Mouse (Mus musculus) gastrocnemius, postnatal 10 days (tissue): ENCODE data around the gene Adrm1. TPM values are rescaled to one million over a fixed set of nuclear protein-coding genes. Genes with fewer than 3 reads are reported as not detected.

Experiments used
- DNase-seq: peaks from one replicate; pipeline ENCODE4 v3.0.0; 2021; ENCODE audit warnings: mixed read lengths
- microRNA-seq, 2 experiments: library from miRNA; unstranded; fragments of <30 nt; microRNA quantifications; one replicate each; pipeline ENCODE4 v1.2.0; 2021
- total RNA-seq, 2 experiments: library from RNA; stranded (reverse); gene quantifications; 2 replicates each; pipeline ENCODE4 v1.2.3; 2021

Gene Adrm1
- total RNA-seq, 2 experiments from 2014 or later = 97.8 to 108 TPM

DNA sequence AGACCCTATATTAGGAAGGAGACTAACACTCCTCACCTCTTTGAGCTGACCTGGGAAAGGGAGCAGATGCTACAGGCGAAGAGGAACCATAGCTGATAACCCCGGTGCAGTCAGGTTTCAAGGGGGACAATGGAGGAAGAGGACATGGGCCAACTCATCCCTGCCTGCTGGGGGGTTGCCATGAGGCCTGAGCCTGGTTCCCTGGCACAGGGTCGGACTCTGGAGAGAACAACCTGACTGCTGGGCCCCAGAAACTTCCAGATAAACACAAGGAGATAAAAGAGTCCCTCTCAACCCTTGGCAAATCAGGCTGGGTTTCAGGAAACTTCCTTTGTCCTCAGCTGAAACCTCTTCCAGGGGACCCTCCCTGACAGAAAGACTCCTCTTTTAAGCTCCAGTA lies 47.0 kb downstream of the Adrm1 start:
- no peak for DNase-seq

DNA sequence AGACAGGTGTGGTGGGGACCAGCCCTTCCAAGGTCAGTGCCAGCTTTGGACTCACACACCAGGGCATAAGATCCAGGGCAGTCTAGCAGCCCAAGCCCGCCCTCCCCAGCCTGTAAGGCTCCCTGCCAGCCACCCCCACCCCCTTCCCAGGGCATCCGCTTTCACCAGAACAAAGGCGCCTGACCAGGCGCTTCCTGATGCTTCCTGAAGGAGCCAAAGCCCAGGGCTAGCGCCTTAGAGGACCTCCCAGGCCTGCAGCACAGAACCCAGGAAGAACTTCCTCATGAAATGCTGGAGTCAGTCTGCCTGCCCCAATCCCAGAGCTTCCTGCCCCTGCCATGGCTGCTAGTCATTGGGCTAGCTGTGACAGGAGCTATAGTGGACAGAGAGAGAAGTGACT lies 47.4 kb downstream of the Adrm1 start:
- DNase-seq = no peak

DNA sequence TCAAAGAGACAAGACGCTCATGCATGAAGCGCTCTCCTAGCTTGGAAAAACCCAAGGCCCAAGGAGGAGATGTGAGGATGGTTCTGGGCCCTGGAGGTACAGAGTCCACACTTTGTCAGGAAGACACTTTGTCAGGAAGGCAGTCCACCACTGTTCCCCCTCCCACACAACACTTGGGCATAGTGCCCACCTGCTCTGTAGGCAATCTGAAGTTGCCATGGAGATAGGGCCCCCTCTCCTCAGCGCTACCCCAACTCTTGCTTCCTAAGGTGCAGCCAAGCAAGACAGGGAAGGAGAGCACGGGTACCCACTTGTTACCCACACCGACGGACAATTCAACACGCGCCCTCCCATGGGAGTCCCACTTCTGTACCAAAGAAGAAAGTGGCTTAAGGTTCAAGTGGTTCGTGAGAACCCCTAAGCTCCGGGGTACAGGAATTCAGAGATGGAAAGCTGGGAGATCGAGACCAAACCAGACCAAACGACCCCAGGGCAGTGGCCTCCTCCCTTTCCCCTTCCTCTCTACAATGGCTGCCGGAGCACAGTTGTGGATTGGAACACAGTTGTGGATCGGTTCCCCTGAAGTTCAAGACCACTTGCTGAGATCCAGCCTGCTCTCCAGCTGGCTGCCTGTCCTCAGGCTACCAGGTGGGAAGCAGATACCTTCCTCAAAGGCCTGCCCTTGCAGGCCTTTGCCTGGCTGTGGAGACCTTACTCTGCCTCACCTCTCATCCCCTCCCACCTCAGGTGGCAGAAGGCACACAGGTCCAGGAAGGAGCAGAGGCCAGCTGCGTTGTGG lies 48.1 kb downstream of the Adrm1 start:
- DNase-seq = no peak

DNA sequence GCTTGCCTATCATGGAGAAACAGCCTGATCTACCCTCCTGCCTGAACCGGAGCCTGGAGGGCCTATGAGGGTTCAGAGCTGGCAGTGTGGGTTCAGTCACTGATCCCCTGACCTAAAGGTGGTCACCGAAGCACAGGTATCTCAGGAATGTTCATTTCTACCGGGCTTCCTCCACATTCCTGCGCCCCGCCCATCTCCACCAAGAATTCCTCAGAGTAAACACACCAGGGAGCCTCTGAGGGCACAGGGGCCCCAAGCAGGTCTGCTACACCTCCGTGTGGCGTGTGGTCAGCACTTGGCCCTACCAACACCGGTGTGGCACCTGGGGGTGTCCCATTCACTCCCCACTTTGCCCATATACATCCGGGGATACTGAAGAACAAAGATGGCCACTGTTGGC lies 48.9 kb downstream of the Adrm1 start:
- no peak for DNase-seq

DNA sequence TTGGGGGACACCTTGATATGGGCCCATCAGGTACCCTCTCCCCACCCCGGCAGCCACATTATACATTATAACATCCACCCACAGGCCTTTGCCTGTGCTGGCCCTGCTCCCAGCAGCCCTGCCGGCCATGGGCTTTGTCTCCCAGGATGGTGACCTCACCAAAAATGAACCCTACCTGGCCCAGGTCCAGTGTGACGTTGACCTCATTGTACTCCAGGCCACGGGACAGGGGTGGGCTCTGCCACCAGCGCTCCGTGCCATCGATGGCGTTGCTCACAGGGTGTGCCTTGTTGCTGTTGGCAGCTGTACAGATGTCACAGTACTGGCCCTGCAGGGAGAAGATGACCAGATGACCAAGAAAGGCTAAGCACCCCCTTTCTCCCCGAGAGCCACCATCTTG lies 49.8 kb downstream of the Adrm1 start:
- DNase-seq = no peak

DNA sequence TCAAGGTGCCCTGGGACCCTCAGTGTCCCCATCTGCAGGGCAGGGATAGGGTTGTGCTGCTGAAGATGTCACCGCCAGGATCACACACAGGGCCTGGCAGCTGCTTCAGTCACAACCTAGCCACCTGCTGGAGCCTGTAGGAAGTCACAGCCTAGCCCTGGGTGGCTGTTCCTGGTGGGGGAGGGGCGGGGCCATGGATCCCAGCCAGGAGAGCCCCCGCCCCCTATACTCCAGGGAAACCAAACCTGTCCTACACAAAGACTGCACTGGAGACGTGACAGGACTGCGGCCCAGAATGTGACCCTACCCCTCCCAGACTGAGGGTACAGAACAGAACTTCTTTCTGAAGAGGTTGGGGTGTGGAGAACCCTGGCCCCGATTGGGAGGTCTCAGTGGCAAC lies 51.0 kb downstream of the Adrm1 start:
- no peak for DNase-seq

DNA sequence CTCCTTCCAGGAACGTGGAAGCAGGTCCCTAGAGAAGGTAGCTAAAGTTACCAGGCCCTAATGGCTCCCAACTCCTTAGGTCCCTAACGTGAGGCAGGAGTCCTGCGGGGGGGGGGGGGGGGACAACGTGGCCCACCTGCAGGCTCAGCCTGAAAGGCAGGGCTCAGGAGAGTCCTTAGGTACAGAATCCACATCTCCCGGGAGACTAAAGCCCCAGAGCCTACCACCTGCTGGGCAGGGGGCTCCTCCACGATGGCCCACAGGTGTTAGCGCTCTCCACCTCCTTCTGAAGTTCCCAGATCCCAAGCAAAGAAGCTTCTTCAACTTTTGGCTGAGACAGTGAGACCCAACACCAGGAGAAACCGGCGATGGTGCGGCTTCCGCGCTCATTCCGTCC lies 53.4 kb downstream of the Adrm1 start:
- DNase-seq = no peak

DNA sequence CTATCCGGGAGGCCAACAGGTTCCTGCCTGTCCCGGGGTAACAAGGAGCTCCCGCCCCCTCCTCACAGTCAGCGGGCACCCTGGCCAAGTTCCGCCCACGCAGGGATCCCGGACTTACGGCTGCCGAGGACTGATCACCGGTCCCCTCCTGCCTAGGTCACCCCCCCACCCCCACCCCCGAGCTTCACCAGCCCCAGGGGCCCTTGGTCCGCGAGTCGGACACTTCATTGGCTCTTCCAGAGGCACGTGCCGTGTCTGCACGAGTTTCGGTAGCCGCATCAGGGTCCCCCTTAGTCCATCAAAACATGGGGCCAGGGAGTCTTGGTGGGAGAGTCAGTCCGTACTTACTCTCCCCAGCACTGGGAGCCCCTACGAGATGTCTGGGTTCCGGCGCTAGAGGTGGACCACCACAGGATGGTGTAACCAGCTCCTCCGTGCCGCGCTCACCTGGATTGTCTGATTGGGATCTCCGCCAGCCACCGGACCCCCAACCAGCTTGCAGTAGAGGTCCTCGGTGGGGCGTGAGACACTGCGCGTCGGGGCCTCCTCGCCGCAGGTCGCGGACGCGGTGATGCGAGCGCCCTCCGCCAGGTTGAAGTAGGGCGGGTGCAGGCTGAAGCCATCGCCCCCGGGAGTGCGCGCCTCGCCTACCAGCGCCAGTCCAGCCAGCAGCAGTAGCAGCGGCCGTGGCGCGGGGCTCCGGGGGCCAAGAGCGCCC lies 53.9 kb downstream of the Adrm1 start:
- DNase-seq = no peak

Small RNA genes lying within 50 kb of the gene (microRNA-seq; reads per million reads assigned to microRNA genes)
- gene Mir7005 = 0 reads per million in 2 experiments

Other genes starting within 250 kb of the Adrm1 start
- gene Taf4, start 194.8 kb upstream of the Adrm1 start, total RNA-seq = 10 to 100 TPM in 1 of 2 experiments, 1 to 10 TPM in 1; 9.9 to 13.3 TPM
- 10 to 100 TPM; 44.1 to 46.2 TPM for gene Lsm14b, start 146.5 kb upstream of the Adrm1 start, total RNA-seq
- gene Psma7, start 129.1 kb upstream of the Adrm1 start, total RNA-seq = 100 to 1,000 TPM; 169 to 170 TPM
- gene Ss18l1, start 129.0 kb upstream of the Adrm1 start, total RNA-seq = 1 to 10 TPM; 2.8 to 3.6 TPM
- gene Mtg2, start 100.9 kb upstream of the Adrm1 start, total RNA-seq = 10 to 100 TPM; 10.4 to 12.1 TPM
- gene Hrh3, start 67.0 kb upstream of the Adrm1 start, total RNA-seq = under 1 TPM; 0.29 to 0.42 TPM
- 10 to 100 TPM; 18.1 to 21.5 TPM for gene Osbpl2, start 52.2 kb upstream of the Adrm1 start, total RNA-seq
- 10 to 100 TPM; 22.5 to 25.9 TPM for gene Lama5, start 54.4 kb downstream of the Adrm1 start, total RNA-seq
- 100 to 1,000 TPM; 545 to 616 TPM for gene Rps21, start 85.9 kb downstream of the Adrm1 start, total RNA-seq
- gene Cables2, start 102.0 kb downstream of the Adrm1 start, total RNA-seq = 10 to 100 TPM in 1 of 2 experiments, 1 to 10 TPM in 1; 9.3 to 10.3 TPM
- gene Rbbp8nl, start 118.4 kb downstream of the Adrm1 start, total RNA-seq = not detected
- not detected for gene Gata5, start 163.2 kb downstream of the Adrm1 start, total RNA-seq